Mouse (Mus musculus): ENCODE measurements around the gene Abr.

The Abr gene

DNA sequence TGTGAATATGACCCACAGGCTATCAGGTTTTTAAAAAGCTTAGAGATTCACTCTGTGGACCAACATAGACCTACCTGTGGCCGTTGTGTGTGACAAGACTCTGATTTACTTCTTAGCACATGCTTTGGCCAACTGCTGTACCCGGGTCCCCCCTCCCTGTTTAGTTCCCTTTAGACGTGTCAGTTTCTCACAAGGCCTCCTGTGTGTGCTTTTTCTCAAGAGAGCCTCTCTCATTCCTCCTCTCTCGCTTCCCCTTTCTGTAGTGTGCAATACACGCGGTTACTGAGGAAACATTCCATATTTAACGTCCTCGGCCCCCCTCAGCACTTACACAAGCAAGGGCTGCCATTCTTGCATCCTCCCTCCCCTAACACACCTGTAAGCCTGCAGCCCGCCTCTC, 163.4 kb downstream of the Abr start:
- no peak for DNase-seq (ENCODE audit: low spot score in 2 of 2)

DNA sequence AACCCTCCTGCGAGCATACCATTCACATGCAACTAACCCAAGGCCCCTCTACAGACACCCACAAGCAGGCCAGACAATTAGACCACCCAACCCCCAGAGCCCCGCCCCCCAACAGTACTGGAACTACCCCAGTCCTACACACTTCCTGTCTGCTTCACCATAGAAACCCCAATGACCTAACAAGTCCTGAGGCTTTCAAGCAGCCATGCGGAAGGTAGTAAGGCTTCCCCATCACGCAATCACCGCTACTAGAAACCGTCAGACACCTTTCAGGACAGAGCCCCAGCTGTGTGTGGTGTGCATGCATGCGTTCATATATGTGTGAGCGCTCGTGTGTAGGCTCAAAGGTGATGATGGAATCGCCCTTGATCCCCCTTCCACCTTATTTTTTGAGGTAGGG, 165.2 kb downstream of the Abr start:
- DNase-seq (ENCODE audit: low spot score in 2 of 2): peak in 1 of 2 experiments; percentile 16

- DNase-seq (ENCODE audit: low spot score in 2 of 2): peak; percentile 84 to 94
These were observed 165.9 kb downstream of the Abr start for GRCm38 (mm10) chr11:76456233-76456632.

DNA sequence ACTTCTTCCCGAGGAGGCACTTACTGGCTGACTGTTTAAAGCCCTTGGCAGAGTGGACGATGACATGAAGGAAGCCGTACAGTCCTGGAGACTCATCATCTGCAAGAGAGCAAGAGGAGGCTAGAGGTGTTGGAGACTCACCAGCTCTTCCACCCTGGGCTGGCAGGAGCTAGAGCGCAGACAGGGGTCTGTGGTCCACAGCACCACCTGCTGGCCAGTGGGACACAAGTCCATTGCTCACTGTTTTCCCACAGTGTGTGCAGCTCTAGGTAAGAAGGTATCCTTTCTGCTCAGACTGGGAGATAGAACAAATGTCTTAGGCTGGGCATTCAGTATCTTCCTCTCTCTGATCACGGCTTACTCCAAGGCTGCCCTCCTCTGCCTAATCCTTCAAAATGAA, 167.6 kb downstream of the Abr start:
- peak; percentile 39 to 78 for DNase-seq (ENCODE audit: low spot score in 2 of 2)

DNA sequence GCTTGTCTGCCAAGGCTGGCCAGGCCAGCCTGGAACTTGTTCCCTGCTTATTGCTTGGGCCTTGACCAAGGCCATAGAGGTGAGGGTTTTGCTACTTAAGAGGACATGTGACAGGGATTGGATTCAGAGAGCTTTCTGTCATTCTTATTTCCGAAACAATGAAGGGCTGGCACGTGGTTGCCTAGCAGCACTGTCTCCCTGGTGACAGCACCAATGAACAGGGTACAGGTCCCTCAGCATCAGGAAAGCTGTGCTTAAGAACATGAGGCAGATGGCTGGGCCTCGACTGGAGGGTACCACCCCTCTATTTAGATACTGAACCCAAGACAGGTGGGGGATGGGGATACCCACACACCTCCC, 171.9 kb downstream of the Abr start:
- no peak for DNase-seq (ENCODE audit: low spot score in 2 of 2)

DNA sequence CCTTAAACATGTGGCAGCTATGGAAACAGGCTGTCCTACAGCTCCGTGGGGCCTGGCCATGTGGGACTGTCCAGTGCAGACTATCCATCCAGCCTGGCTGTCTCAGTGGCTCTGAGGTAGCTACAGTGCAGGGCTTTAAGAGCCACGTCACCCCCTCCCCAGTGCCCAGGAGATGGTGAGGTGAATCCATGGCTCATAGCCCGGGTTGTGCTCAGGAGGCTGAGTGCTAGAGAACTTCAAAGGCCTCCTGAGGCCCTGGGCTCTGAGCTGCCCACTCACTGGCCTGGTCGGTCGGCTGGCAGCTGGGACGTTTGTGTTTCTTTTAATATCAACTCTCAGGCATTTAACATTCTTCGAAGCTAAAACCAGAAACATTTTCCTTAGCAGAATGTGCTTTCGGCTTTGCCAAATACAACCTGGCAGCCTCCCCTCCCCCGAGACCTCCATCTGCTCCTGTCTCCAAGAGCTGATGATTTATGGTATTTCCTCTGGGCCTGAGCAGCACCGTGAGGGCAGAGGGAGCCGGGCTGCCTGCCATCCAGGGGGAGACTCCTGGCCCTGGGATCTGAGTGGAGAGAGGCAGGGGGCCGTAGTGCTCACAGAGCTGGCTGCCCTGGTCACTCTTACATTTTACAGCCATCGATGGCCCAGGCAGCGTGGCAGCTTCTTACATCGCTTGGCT, 172.5 kb downstream of the Abr start:
- no peak for DNase-seq (ENCODE audit: low spot score in 2 of 2)

DNA sequence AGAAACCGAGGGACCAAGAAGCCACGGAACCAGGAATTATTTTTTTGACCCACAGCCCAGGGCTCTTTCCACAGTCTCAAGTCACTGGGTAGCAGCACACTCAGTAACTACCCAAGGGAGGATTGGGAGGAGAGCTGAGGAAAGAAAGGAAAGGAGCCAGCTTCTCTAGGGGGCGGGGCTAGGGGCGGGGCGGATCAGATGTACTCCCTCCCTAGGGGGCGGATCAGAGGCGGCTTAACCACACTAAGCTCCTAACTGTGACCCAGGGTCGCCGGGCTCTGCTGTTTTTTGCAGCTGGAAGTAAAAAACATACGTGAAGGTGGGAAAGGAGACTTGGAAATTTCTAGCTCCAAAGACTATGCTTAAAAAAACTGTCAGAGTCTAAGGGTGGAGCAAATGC, 175.9 kb downstream of the Abr start:
- DNase-seq (ENCODE audit: low spot score in 2 of 2): no peak

DNA sequence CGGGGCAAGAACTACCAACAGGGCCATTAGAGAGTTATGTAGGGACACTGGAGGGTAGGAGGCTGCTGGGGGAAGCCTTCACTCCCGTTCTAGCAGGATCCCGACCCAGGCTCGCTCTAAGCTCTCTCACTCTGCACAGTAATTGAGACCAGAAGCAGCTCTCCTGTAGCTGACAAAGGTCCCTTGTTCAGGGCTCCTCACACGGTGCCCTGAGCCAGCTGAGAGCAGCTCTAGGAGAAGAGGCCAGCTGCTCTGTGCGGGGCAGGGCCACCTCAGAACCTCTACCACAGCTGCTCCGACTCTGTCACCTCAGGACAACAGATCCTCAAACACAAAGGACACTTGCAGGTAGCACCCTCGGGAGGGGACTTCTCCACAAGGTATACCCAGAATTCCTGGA, 176.7 kb downstream of the Abr start:
- no peak for DNase-seq (ENCODE audit: low spot score in 2 of 2)

DNA sequence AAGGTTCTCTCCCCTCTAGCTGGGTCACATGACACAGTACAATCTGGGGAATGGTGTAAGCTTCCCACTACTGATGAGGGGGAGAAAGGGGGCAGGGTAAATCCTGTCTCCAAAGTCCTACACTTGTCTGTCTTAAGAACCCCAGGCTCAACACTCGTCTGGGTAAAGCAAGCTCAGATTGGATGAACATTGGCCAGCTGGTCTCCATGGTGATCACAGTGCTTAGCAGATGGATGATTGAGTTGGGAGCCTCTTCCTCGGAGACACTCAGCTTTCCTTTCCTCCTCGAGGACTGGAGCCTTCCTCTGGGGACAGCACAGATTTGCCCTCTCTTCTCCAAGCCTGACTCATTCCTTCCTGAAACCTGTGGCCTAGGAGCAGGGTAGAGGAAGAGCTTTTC, 182.4 kb downstream of the Abr start:
- DNase-seq (ENCODE audit: low spot score in 2 of 2): no peak

- DNase-seq (ENCODE audit: low spot score in 2 of 2): no peak
These were observed 185.2 kb downstream of the Abr start for GRCm38 (mm10) chr11:76436864-76437437.

GRCm38 (mm10) chr11:76436009-76436408, 186.1 kb downstream of the Abr start:
- DNase-seq (ENCODE audit: low spot score in 2 of 2): no peak

- no peak for DNase-seq (ENCODE audit: low spot score in 2 of 2)
These were observed 192.0 kb downstream of the Abr start for GRCm38 (mm10) chr11:76429966-76430631.

DNA sequence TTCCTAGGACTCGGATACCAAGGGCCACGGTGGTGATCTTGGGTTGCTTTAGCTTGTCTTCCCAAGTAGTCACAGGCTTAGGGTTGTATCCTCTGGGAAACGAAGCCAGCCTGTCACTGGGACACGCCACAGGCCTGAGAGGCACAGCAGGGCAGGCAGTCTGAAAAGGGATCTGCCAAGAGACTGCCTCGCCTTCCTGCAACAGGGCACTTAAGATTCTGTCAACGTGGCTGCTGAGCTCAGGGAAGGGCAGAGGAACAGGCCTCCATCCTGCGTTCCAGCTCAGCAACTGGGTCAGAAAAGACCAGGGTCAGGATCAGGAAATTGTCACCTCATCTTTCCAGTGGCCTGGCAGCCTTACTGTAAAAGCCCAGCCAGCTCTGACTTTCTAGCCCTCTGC, 192.6 kb downstream of the Abr start:
- DNase-seq (ENCODE audit: low spot score in 2 of 2): no peak

GRCm38 (mm10) chr11:76429046-76429445, 193.1 kb downstream of the Abr start:
- peak; percentile 64 to 78 for DNase-seq (ENCODE audit: low spot score in 2 of 2)

GRCm38 (mm10) chr11:76427781-76428180, 194.3 kb downstream of the Abr start:
- no peak for DNase-seq (ENCODE audit: low spot score in 2 of 2)

DNA sequence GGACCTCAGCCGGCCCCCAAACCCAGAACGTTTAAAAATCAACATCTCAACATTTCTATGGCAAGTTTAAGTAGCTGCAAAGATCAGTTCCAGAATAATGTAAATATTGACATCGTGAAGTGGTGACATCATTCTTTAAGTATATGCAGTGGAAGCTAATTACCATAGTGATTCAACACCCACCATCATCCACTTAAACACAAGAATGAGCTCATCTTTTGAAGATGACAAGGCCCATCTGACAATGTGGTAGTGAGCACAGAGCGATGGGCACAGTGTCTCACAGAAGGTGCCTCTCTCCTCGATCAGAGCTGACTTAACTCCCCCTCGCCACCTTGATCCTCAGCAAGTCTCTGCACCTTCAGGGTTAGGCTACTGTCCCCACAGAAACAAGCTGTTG, 196.4 kb downstream of the Abr start:
- no peak for DNase-seq (ENCODE audit: low spot score in 2 of 2)

DNA sequence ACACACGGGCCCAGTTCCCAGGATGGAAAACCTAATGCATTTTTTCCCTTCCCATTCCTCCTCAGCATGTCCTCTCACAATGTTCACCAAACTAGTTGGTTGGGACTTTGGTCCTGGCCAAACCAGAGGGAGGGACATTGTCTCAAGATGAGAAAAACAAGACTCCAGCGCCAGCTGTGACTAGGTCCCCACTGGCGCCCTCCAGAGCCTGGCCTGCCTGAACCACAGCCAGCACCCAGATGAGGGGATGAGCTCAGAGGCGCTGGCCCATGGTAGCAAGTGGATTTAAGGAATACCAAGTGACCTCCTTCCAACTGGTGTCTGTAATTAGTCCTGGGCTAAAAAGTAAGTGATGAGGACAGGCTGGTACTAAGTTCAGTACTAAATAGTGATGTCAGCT, 201.2 kb downstream of the Abr start:
- DNase-seq (ENCODE audit: low spot score in 2 of 2): no peak

DNA sequence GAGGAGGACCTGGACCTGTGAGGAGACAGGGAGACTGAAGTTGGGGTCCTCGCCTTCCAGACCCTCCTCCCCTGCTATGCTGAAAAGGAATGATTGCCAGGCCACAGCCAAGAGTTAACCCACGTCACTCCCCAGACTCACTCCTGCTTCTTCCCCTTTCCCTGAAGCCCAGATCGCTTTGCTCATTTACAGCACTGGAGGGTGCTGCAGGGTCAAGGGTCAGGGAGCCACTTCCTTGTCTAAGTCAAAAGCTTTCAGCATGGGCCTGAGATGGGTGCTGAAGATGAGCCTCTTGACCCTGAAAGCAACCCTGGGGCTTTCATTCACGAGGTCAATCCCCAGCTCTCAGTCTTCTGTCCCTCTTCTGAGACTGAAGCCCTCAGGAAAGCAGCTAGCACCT, 202.9 kb downstream of the Abr start:
- peak in 1 of 2 experiments; percentile 41 for DNase-seq (ENCODE audit: low spot score in 2 of 2)

DNA sequence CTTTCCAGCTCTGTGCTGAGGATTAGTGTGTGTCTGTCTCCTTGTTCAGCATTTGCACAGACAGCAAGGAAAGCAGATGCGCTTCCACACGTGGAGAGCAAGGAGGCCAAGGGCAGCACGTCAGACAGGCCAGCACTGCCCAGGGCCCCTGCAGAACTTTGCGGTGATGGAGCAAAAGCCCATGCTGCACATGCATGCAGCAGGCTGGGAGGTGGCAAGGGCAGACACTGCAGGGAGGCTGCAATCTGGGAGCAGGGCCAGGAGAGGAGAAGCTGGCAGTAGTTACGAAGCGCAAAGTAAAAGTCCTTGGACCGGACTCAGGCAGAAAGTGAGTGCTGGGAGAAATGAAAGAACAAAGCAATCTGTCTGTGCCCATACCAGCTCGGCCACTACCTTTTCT, 203.7 kb downstream of the Abr start:
- no peak for DNase-seq (ENCODE audit: low spot score in 2 of 2)

DNA sequence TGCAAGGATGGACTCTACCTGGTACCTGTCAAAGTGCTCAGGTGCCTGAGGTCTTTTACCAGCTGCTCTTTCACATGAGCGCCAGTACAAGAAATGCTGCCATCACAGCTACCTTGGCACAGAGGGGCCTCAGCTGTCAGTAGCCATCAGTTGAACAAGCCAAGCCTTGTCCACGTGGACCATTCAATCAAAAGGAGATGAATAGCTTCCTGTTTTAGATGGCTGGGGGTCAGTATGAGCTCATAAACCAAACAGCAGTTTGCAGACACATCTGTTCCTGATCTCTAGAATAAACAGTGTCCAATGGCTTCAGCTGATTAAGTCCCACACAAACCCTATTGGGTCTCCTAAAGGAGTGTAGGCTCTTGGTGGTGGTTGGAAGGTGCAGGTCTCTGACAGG, 206.1 kb downstream of the Abr start:
- DNase-seq (ENCODE audit: low spot score in 2 of 2): no peak

GRCm38 (mm10) chr11:76415001-76415400, 207.1 kb downstream of the Abr start:
- DNase-seq (ENCODE audit: low spot score in 2 of 2): no peak

DNA sequence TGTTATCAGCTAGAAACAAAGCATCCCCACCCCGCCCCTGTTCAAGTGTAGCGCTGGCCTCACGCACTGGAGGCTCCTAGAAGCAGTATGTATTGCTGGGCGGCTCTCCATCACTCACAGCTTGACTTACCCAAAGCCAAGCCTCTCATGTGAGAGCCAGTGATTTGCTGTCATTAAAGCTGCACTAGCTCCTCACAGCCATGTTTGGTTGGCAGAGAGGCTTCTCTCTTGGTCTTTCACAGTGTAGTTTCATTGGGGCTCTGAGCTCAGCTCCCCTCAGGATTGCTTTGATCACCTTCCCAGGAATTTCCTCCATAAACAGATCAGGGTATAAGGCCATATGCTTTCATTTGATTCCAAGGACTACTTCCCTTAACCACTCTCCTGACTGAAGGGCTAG, 208.9 kb downstream of the Abr start:
- no peak for DNase-seq (ENCODE audit: low spot score in 2 of 2)

GRCm38 (mm10) chr11:76410826-76411225, 211.3 kb downstream of the Abr start:
- peak in 1 of 2 experiments; percentile 66 for DNase-seq (ENCODE audit: low spot score in 2 of 2)

All from thymus, postnatal 10 days (tissue).